Mouse (Mus musculus) heart, adult 2 months (tissue): Measurements from ENCODE around the gene Carm1.

Experiments
- CTCF ChIP-seq: fragments of 200-600 bp; IDR thresholded peaks from 2 replicates; pipeline ENCODE4 v1.8.1; 2022; ENCODE audit warnings: antibody characterized with exemption, mild to moderate bottlenecking, moderate library complexity
- POLR2A ChIP-seq: fragments of 200-500 bp; IDR thresholded peaks from 2 replicates; pipeline ENCODE4 v1.6.1; 2011; ENCODE audit warnings: mild to moderate bottlenecking, low read depth, low read length, control low read depth; ENCODE audit not compliant: insufficient read depth

DNA sequence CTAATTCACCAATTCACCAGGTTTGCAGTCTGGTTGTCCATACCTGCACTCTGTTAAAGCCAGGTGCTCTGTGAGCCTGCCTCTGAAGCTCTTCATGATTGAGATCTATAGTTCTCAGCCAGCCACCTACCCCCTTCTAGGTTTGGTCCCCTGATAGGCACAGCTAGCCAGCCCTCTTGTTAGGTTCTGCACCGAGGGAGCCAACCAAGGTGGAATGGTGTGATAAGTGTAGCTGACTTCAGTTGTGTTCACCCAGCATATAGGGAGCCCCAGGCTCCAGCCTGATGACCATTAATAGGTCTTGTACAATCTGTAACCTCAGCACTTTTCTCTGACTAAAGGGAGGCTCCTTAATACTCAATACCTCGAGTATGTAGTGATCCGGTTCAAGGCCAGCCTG, 53.5 kb downstream of the Carm1 start:
- TF ChIP-seq POLR2A (no peak), CTCF (no peak)
